Mouse (Mus musculus) MEL (cell line): ENCODE results near the gene Frmd5. TPM values are rescaled to one million over a fixed set of nuclear protein-coding genes. Genes with fewer than 3 reads are reported as not detected.

Experiments
- DNase-seq: peaks from one replicate; pipeline ENCODE4 v3.0.0; 2011; ENCODE audit warnings: low read depth, low spot score
- H3K27ac ChIP-seq: 2 replicates; pipeline ENCODE4 v1.5.1; 2012; ENCODE audit warnings: low read depth, mild to moderate bottlenecking, control low read depth, low read length, moderate library complexity; ENCODE audit not compliant: control insufficient read depth
- H3K27me3 ChIP-seq, 2 experiments: fragments of 150-350 bp in 1 of 2; sonication (generic) in 1 of 2; 2 replicates each; pipeline ENCODE4 v1.6.1; 2012; ENCODE audit warnings: low read length in 2 of 2, mild to moderate bottlenecking in 2 of 2, improper control_type of control experiment in 1 of 2, moderate library complexity in 1 of 2; ENCODE audit not compliant: insufficient read depth in 2 of 2, control insufficient read depth in 1 of 2
- H3K36me3 ChIP-seq, 2 experiments: 2 replicates each; pipeline ENCODE4 v1.6.1; 2012 to 2014; ENCODE audit warnings: low read length in 2 of 2, improper control_type of control experiment in 1 of 2, inconsistent platforms in 1 of 2, mild to moderate bottlenecking in 1 of 2; ENCODE audit not compliant: insufficient read depth in 2 of 2, control insufficient read depth in 1 of 2
- H3K4me1 ChIP-seq, 2 experiments: fragments of 150-350 bp in 1 of 2; sonication (generic) in 1 of 2; 2 replicates each; pipeline ENCODE4 v1.6.1; 2012; ENCODE audit warnings: low read length in 2 of 2, improper control_type of control experiment in 1 of 2, mild to moderate bottlenecking in 1 of 2; ENCODE audit not compliant: insufficient read depth in 2 of 2, control insufficient read depth in 1 of 2
- H3K4me3 ChIP-seq, 2 experiments: fragments of 150-350 bp in 1 of 2; sonication (generic) in 1 of 2; 2 replicates each; pipeline ENCODE4 v1.5.1; 2012; ENCODE audit warnings: low read depth in 2 of 2, low read length in 2 of 2, mild to moderate bottlenecking in 2 of 2, moderate library complexity in 2 of 2, control low read depth in 1 of 2, improper control_type of control experiment in 1 of 2; ENCODE audit not compliant: control insufficient read depth in 1 of 2, insufficient read depth in 1 of 2
- H3K79me2 ChIP-seq: 2 replicates; pipeline ENCODE4 v1.6.1; 2012; ENCODE audit warnings: mild to moderate bottlenecking, low read length, moderate library complexity; ENCODE audit not compliant: control insufficient read depth, poor library complexity, insufficient read depth
- H3K9ac ChIP-seq: 2 replicates; pipeline ENCODE4 v1.6.1; 2012; ENCODE audit warnings: low read depth, mild to moderate bottlenecking, control low read depth, low read length, moderate library complexity; ENCODE audit not compliant: control insufficient read depth, poor library complexity, severe bottlenecking
- H3K9me3 ChIP-seq: fragments of 150-350 bp; sonication (generic); replicated peaks from 2 replicates; pipeline ENCODE4 v1.6.1; 2012; ENCODE audit warnings: mild to moderate bottlenecking, low read length, improper control_type of control experiment, moderate library complexity; ENCODE audit not compliant: insufficient read depth
- BHLHE40 ChIP-seq: IDR thresholded peaks from 2 replicates; pipeline ENCODE4 v1.6.1; 2012; ENCODE audit warnings: low read depth, mild to moderate bottlenecking, inconsistent platforms, low read length, improper control_type of control experiment, borderline replicate concordance
- CHD1 ChIP-seq: IDR thresholded peaks from 2 replicates; pipeline ENCODE4 v1.6.1; 2012; ENCODE audit warnings: low read depth, mild to moderate bottlenecking, inconsistent platforms, low read length, improper control_type of control experiment
- CHD2 ChIP-seq: IDR thresholded peaks from 2 replicates; pipeline ENCODE4 v1.6.1; 2011; ENCODE audit warnings: low read length, improper control_type of control experiment
- CTCF ChIP-seq, 3 experiments: IDR thresholded peaks in 2 of 3; conservative IDR thresholded peaks in 1 of 3; 2 replicates each; pipeline ENCODE4 v1.5.1; 2011 to 2012; ENCODE audit warnings: low read length in 3 of 3, low read depth in 2 of 3, mild to moderate bottlenecking in 2 of 3, improper control_type of control experiment in 1 of 3, inconsistent platforms in 1 of 3, mixed read lengths in 1 of 3, moderate library complexity in 1 of 3; ENCODE audit not compliant: control insufficient read depth in 1 of 3, insufficient read depth in 1 of 3, poor library complexity in 1 of 3, severe bottlenecking in 1 of 3
- E2F4 ChIP-seq: IDR thresholded peaks from 2 replicates; pipeline ENCODE4 v1.6.1; 2011; ENCODE audit warnings: low read depth, low read length, improper control_type of control experiment, borderline replicate concordance
- ELF1 ChIP-seq: IDR thresholded peaks from 2 replicates; pipeline ENCODE4 v1.6.1; 2014; ENCODE audit warnings: low read depth, mild to moderate bottlenecking, inconsistent platforms, low read length, improper control_type of control experiment, moderate library complexity
- GABPA ChIP-seq: IDR thresholded peaks from 2 replicates; pipeline ENCODE4 v1.6.1; 2012; ENCODE audit warnings: low read depth, mild to moderate bottlenecking, inconsistent platforms, low read length, improper control_type of control experiment, moderate library complexity
- HCFC1 ChIP-seq: IDR thresholded peaks from 2 replicates; pipeline ENCODE4 v1.6.1; 2012; ENCODE audit warnings: low read depth, mild to moderate bottlenecking, inconsistent platforms, low read length, improper control_type of control experiment, moderate library complexity
- MAX ChIP-seq: IDR thresholded peaks from 2 replicates; pipeline ENCODE4 v1.6.1; 2011; ENCODE audit warnings: low read length, improper control_type of control experiment
- MXI1 ChIP-seq: IDR thresholded peaks from 2 replicates; pipeline ENCODE4 v1.6.1; 2011; ENCODE audit warnings: mild to moderate bottlenecking, low read depth, low read length, improper control_type of control experiment
- MYB ChIP-seq: IDR thresholded peaks from 2 replicates; pipeline ENCODE4 v1.6.1; 2011; ENCODE audit warnings: mild to moderate bottlenecking, low read depth, low read length, improper control_type of control experiment
- NELFE ChIP-seq: IDR thresholded peaks from 2 replicates; pipeline ENCODE4 v1.6.1; 2011; ENCODE audit warnings: low read depth, low read length, improper control_type of control experiment
- NRF1 ChIP-seq: IDR thresholded peaks from 2 replicates; pipeline ENCODE4 v1.6.1; 2014; ENCODE audit warnings: low read depth, mild to moderate bottlenecking, inconsistent platforms, low read length, improper control_type of control experiment, moderate library complexity; ENCODE audit not compliant: poor library complexity, insufficient read depth, severe bottlenecking
- POLR2AphosphoS2 ChIP-seq: IDR thresholded peaks from 2 replicates; pipeline ENCODE4 v1.6.1; 2011; ENCODE audit warnings: low read length, improper control_type of control experiment
- RCOR1 ChIP-seq: IDR thresholded peaks from 2 replicates; pipeline ENCODE4 v1.6.1; 2012; ENCODE audit warnings: low read depth, mild to moderate bottlenecking, inconsistent platforms, low read length, improper control_type of control experiment
- SIN3A ChIP-seq: IDR thresholded peaks from 2 replicates; pipeline ENCODE4 v1.6.1; 2012; ENCODE audit warnings: low read length, improper control_type of control experiment, inconsistent platforms
- SMC3 ChIP-seq: IDR thresholded peaks from 2 replicates; pipeline ENCODE4 v1.6.1; 2011; ENCODE audit warnings: low read depth, low read length, improper control_type of control experiment
- TAL1 ChIP-seq: IDR thresholded peaks from 2 replicates; pipeline ENCODE4 v1.6.1; 2012; ENCODE audit warnings: mild to moderate bottlenecking, inconsistent platforms, low read length, moderate library complexity, mixed read lengths
- TCF12 ChIP-seq: IDR thresholded peaks from 2 replicates; pipeline ENCODE4 v1.6.1; 2014; ENCODE audit warnings: low read depth, mild to moderate bottlenecking, inconsistent platforms, low read length, improper control_type of control experiment, moderate library complexity
- UBTF ChIP-seq: IDR thresholded peaks from 2 replicates; pipeline ENCODE4 v1.6.1; 2012; ENCODE audit warnings: low read depth, mild to moderate bottlenecking, inconsistent platforms, low read length, improper control_type of control experiment, moderate library complexity, borderline replicate concordance; ENCODE audit not compliant: insufficient read depth
- USF2 ChIP-seq, 2 experiments: IDR thresholded peaks; 2 replicates each; pipeline ENCODE4 v1.6.1; 2011 to 2012; ENCODE audit warnings: improper control_type of control experiment in 2 of 2, low read length in 2 of 2, borderline replicate concordance in 1 of 2, inconsistent platforms in 1 of 2, low read depth in 1 of 2, mild to moderate bottlenecking in 1 of 2; ENCODE audit not compliant: insufficient read depth in 1 of 2
- ZC3H11A ChIP-seq: IDR thresholded peaks from 2 replicates; pipeline ENCODE4 v1.6.1; 2012; ENCODE audit warnings: low read depth, mild to moderate bottlenecking, inconsistent platforms, low read length, improper control_type of control experiment
- ZKSCAN1 ChIP-seq: IDR thresholded peaks from 2 replicates; pipeline ENCODE4 v1.6.1; 2012; ENCODE audit warnings: low read depth, mild to moderate bottlenecking, inconsistent platforms, low read length, improper control_type of control experiment, moderate library complexity
- ZMIZ1 ChIP-seq: IDR thresholded peaks from 2 replicates; pipeline ENCODE4 v1.6.1; 2012; ENCODE audit warnings: low read depth, mild to moderate bottlenecking, inconsistent platforms, low read length, improper control_type of control experiment, moderate library complexity
- polyA plus RNA-seq, 2 experiments: library from polyadenylated mRNA; stranded (reverse) in 1 of 2; unstranded in 1 of 2; fragments of >175 nt in 1 of 2; fragments of >200 nt in 1 of 2; gene quantifications; 2 replicates each; pipeline versions ENCODE4 v1.2.1 to v1.2.4; 2012; ENCODE audit warnings: low replicate concordance in 2 of 2, low read depth in 1 of 2; ENCODE audit not compliant: insufficient read length in 2 of 2, insufficient read depth in 1 of 2, missing spikeins in 1 of 2
- total RNA-seq: library from RNA; depleted of rRNA; stranded (reverse); fragments of 300-350 nt; gene quantifications from 2 replicates; pipeline ENCODE4 v1.2.3, GENCODE M21; 2012

The Frmd5 gene
- total and polyA plus RNA-seq, 3 experiments: 0.04 to 0.15 TPM; not detected in 1

DNA sequence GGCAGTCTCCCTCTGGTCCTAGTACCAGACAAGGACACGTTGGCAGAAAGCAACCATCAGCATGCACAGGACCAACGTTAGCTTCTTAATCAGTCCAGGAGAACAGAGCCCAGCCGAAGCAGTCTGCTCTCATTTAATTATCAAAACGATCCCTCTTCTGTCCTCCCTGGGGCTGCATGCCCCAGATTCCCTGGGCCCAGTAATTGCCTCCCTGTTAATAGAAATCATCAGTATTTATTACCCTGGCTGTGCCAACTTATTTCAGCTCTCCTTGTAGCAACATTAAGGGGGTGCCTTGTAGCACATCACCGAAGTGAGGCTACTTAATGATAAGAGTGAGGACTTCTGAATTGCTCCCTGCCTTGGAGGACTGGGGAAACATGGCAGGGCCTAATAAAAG lies 241.0 kb downstream of the Frmd5 start:
- H3K36me3 ChIP-seq: no peaks in the 10 kb centered on the region
- no peak overlapping the region for H3K9ac ChIP-seq
- no peak for TF ChIP-seq GABPA
- TF ChIP-seq ZC3H11A: no peak
- no peak for TF ChIP-seq MXI1
- no peak for TF ChIP-seq CHD1
- no peak for TF ChIP-seq CHD2
- TF ChIP-seq SIN3A: no peak
- TF ChIP-seq RCOR1: no peak
- TF ChIP-seq NELFE: no peak
- no peaks in the 10 kb centered on the region for H3K79me2 ChIP-seq
- H3K27me3 ChIP-seq: peaks cover 8 to 13% of the 10 kb centered on the region in 2 experiments; a peak in 3 of 4 replicates
- H3K4me3 ChIP-seq: no peak overlapping the region
- no peaks in the 10 kb centered on the region for H3K9me3 ChIP-seq
- no peak overlapping the region for H3K27ac ChIP-seq
- H3K4me1 ChIP-seq: 0 out of 4 replicates have a peak, but pooled peaks cover 0 to 3% of the 10 kb centered on the region in 2 experiments
- no peak for DNase-seq

DNA sequence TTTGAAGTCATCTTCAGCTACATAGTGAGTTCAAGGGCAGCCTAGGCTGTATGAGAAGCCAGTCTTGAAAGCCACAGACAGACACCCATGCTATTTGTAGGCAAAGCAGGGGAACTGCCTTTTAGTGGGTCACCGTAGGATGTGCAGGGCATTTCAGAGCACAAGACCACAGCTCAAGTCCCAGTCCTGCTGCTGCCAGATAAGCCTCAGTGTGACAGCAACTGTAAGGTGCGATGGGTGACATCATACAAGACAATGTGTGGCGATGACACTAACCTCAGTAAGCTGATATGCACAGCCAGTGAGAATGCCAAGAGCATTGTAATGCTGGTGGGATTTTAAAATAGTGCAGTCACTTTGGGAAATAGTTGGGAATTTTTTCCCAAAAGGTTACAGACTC lies 243.8 kb downstream of the Frmd5 start:
- no peaks in the 10 kb centered on the region for H3K79me2 ChIP-seq
- peaks cover 7 to 8% of the 10 kb centered on the region in 2 experiments; a peak in 2 of 4 replicates for H3K27me3 ChIP-seq
- no peak overlapping the region for H3K4me3 ChIP-seq
- H3K4me1 ChIP-seq: 0 out of 4 replicates have a peak, but pooled peaks cover 0 to 3% of the 10 kb centered on the region in 2 experiments
- no peak for TF ChIP-seq UBTF
- TF ChIP-seq SMC3: no peak
- TF ChIP-seq MAX: no peak
- TF ChIP-seq MXI1: no peak
- TF ChIP-seq MYB: no peak
- no peak for TF ChIP-seq BHLHE40
- TF ChIP-seq CTCF (IDR thresholded peaks at IDR 0.05 in 2 of 3, conservative IDR thresholded peaks at IDR 0.05 in 1 of 3; ENCODE audit: control insufficient read depth in 1 of 3, insufficient read depth in 1 of 3, low read depth in 2 of 3, low read length in 3 of 3, poor library complexity in 1 of 3, severe bottlenecking in 1 of 3): no peak
- no peak for TF ChIP-seq USF2 (IDR thresholded peaks at IDR 0.05; ENCODE audit: borderline replicate concordance in 1 of 2, insufficient read depth in 1 of 2, low read depth in 1 of 2, low read length in 2 of 2)
- no peak for TF ChIP-seq NELFE
- no peaks in the 10 kb centered on the region for H3K36me3 ChIP-seq
- peak; percentile 43 for DNase-seq
- H3K27ac ChIP-seq: no peak overlapping the region
- H3K9ac ChIP-seq: no peak overlapping the region
- no peaks in the 10 kb centered on the region for H3K9me3 ChIP-seq

DNA sequence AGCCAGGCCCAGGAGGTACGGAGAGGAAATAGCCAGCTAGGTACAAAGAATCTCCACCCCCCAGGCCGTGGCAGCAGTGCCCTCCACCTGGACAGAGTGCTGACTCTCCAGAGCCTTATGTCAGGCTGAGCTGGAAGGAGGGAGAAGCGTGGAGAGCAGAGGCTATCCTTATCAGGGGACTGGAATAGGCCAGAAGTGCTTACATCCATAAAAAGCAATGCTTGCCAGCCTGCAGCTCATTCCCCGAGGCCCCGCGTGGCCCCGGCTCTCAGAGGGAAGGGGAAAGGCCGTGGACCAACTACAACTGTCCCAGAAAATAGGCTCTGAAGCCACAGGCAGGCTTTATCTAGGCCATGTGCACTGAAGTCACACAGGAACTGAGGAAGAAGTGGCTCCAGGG lies 255.6 kb downstream of the Frmd5 start:
- no peaks in the 10 kb centered on the region for H3K4me1 ChIP-seq
- H3K4me3 ChIP-seq: no peak overlapping the region
- no peaks in the 10 kb centered on the region for H3K79me2 ChIP-seq
- no peak for DNase-seq
- H3K9me3 ChIP-seq: no peaks in the 10 kb centered on the region
- H3K36me3 ChIP-seq: no peaks in the 10 kb centered on the region; a peak in 1 of 4 replicates
- no peak overlapping the region for H3K9ac ChIP-seq
- H3K27ac ChIP-seq: no peak overlapping the region
- H3K27me3 ChIP-seq: no peaks in the 10 kb centered on the region
- TF ChIP-seq GABPA (no peak), ELF1 (no peak), NELFE (no peak), TCF12 (no peak), SMC3 (no peak), ZC3H11A (no peak), CHD1 (no peak), NRF1 (no peak), CTCF (IDR thresholded peaks at IDR 0.05 in 2 of 3, conservative IDR thresholded peaks at IDR 0.05 in 1 of 3; ENCODE audit: control insufficient read depth in 1 of 3, insufficient read depth in 1 of 3, low read depth in 2 of 3, low read length in 3 of 3, poor library complexity in 1 of 3, severe bottlenecking in 1 of 3) (no peak), POLR2AphosphoS2 (no peak), USF2 (IDR thresholded peaks at IDR 0.05; ENCODE audit: borderline replicate concordance in 1 of 2, insufficient read depth in 1 of 2, low read depth in 1 of 2, low read length in 2 of 2) (no peak), ZMIZ1 (no peak), HCFC1 (no peak), TAL1 (no peak), E2F4 (no peak), ZKSCAN1 (no peak), CHD2 (no peak)
